Mouse (Mus musculus) forebrain, embryonic 13.5 days (tissue): ENCODE results near the gene Dhrs7c. TPM values are rescaled to one million over a fixed set of nuclear protein-coding genes. Genes with fewer than 3 reads are reported as not detected.
A peak's percentile ranks its signal among the peaks of the same experiment; 100 is the strongest.

ENCODE experiments used
- ATAC-seq: fragments of 200-750 bp; cut with Nextera tagmentation; 2 replicates; pipeline ENCODE4 v1.8.0; 2017
- H3K27ac ChIP-seq: fragments of 300-500 bp; sonication (generic); 2 replicates; pipeline ENCODE4 v1.5.1; 2015; ENCODE audit warnings: inconsistent platforms, mild to moderate bottlenecking, moderate library complexity
- H3K27me3 ChIP-seq: fragments of 300-500 bp; sonication (generic); 2 replicates; pipeline ENCODE4 v1.6.1; 2015; ENCODE audit warnings: mild to moderate bottlenecking, inconsistent platforms
- H3K36me3 ChIP-seq: fragments of 300-500 bp; sonication (generic); 2 replicates; pipeline ENCODE4 v1.6.1; 2015; ENCODE audit warnings: mild to moderate bottlenecking, inconsistent platforms; ENCODE audit not compliant: poor library complexity, severe bottlenecking
- H3K4me1 ChIP-seq: fragments of 300-500 bp; sonication (generic); 2 replicates; pipeline ENCODE4 v1.6.1; 2015; ENCODE audit warnings: inconsistent platforms
- H3K4me2 ChIP-seq: fragments of 300-500 bp; sonication (generic); 2 replicates; pipeline ENCODE4 v1.6.1; 2015; ENCODE audit warnings: inconsistent platforms, mild to moderate bottlenecking, moderate library complexity
- H3K4me3 ChIP-seq: fragments of 300-500 bp; sonication (generic); 2 replicates; pipeline ENCODE4 v1.5.1; 2015; ENCODE audit warnings: mild to moderate bottlenecking, inconsistent platforms
- H3K9ac ChIP-seq: fragments of 300-500 bp; sonication (generic); 2 replicates; pipeline ENCODE4 v1.6.1; 2015; ENCODE audit warnings: mild to moderate bottlenecking, inconsistent platforms
- H3K9me3 ChIP-seq: fragments of 300-500 bp; sonication (generic); replicated peaks from 2 replicates; pipeline ENCODE4 v1.6.1; 2016; ENCODE audit warnings: inconsistent platforms
- WGBS: fragments of 180-500 bp; shearing (Covaris S2); methylation state at CpG from one replicate; pipeline ENCODE4 v1.1.7; 2015; 5-methylcytosine and 5-hydroxymethylcytosine counted together
- polyA plus RNA-seq: library from polyadenylated mRNA; unstranded; fragments of >200 nt; fragmentation: Nextera tagmentation; extraction: Ambion mirVana; gene quantifications from 2 replicates; pipeline ENCODE4 v1.2.1, GENCODE M21; 2015

Gene Dhrs7c
- polyA plus RNA-seq, 1 experiment from 2014 or later = not detected

GRCm38 (mm10) chr11:67808051-67808450 is 10.1 kb downstream of the Dhrs7c start:
- Histone ChIP-seq H3K4me1 (no peaks in the 10 kb centered on the region), H3K36me3 (no peaks in the 10 kb centered on the region), H3K27ac (no peak overlapping the region), H3K27me3 (no peaks in the 10 kb centered on the region), H3K4me2 (no peak overlapping the region), H3K9ac (no peak overlapping the region), H3K9me3 (no peaks in the 10 kb centered on the region), H3K4me3 (no peak overlapping the region)
- no peak for ATAC-seq
- 75% methylated on average over 5 of the region's 5 CpGs for WGBS

DNA sequence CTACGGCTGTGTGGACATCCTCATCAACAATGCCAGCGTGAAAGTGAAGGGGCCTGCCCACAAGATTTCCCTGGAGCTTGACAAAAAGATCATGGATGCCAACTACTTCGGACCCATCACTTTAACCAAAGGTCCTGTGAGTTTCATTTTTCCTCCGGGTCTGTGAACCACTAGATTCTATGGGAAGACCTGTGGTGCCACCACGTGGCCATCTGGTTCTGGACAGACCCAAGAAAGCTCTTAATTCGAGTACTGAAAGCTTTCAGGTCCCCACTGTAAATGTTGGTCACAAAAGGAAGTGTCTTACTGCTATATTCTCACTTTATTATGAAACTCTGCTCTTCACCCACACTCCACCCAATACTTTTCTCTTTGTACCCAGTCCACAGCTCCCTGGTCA is 13.5 kb downstream of the Dhrs7c start:
- Histone ChIP-seq H3K36me3 (no peaks in the 10 kb centered on the region), H3K9me3 (no peaks in the 10 kb centered on the region), H3K4me3 (no peak overlapping the region), H3K9ac (no peak overlapping the region), H3K27me3 (no peaks in the 10 kb centered on the region), H3K4me1 (no peaks in the 10 kb centered on the region), H3K4me2 (no peak overlapping the region), H3K27ac (no peak overlapping the region)
- WGBS = 82% methylated on average over 6 of the region's 6 CpGs
- no peak for ATAC-seq

DNA sequence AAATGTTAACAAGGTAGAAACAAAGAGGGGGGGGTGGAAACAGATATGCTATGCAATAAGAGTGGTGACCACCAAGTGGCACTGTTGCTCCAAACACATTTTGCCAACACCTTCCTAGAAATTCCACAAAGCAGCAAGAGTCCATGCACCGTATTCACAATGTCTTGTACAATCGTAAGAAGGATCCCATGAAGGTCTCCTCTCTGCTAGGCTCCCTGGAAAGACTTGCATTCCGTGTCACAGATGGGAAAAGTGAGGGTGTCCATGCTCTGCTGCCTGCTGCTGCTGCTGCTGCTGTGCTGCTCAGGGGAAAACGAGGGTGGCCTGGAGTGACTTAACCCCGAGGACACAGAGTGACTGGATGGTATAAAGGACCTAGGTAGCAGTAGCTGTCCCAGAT is 21.6 kb downstream of the Dhrs7c start:
- Histone ChIP-seq H3K4me3 (no peak overlapping the region), H3K27me3 (no peaks in the 10 kb centered on the region), H3K4me1 (0 out of 2 replicates have a peak, but pooled peaks cover 3% of the 10 kb centered on the region), H3K4me2 (peak overlapping the region; percentile 26; the same call in 1 of the 2 replicates), H3K36me3 (no peaks in the 10 kb centered on the region), H3K9ac (peak overlapping the region; percentile 17; the same call in 1 of the 2 replicates), H3K9me3 (no peaks in the 10 kb centered on the region), H3K27ac (no peak overlapping the region)
- ATAC-seq = 0 out of 2 replicates have a peak, but pooled peaks have one; percentile 38
- 13% methylated on average over 5 of the region's 5 CpGs for WGBS

GRCm38 (mm10) chr11:67820221-67820620 is 22.2 kb downstream of the Dhrs7c start:
- 0 out of 2 replicates have a peak, but pooled peaks have one; percentile 27 for ATAC-seq
- 32% methylated on average over 4 of the region's 4 CpGs for WGBS
- Histone ChIP-seq H3K4me1 (0 out of 2 replicates have a peak, but pooled peaks cover 3% of the 10 kb centered on the region), H3K4me2 (no peak overlapping the region), H3K27ac (no peak overlapping the region), H3K9me3 (no peaks in the 10 kb centered on the region), H3K4me3 (no peak overlapping the region), H3K27me3 (no peaks in the 10 kb centered on the region), H3K9ac (no peak overlapping the region), H3K36me3 (no peaks in the 10 kb centered on the region)

- WGBS = 86% methylated on average over 6 of the region's 6 CpGs
- no peaks in the 10 kb centered on the region for H3K27me3 ChIP-seq
- no peaks in the 10 kb centered on the region for H3K9me3 ChIP-seq
- no peak overlapping the region for H3K27ac ChIP-seq
- ATAC-seq = peak; percentile 53; the same call in 1 of the 2 replicates
- no peaks in the 10 kb centered on the region for H3K36me3 ChIP-seq
- 0 out of 2 replicates have a peak, but pooled peaks cover 3% of the 10 kb centered on the region for H3K4me1 ChIP-seq
- H3K4me2 ChIP-seq = no peak overlapping the region
- H3K9ac ChIP-seq = no peak overlapping the region
- H3K4me3 ChIP-seq = no peak overlapping the region
These were observed 23.6 kb downstream of the Dhrs7c start for GRCm38 (mm10) chr11:67821560-67821959.

DNA sequence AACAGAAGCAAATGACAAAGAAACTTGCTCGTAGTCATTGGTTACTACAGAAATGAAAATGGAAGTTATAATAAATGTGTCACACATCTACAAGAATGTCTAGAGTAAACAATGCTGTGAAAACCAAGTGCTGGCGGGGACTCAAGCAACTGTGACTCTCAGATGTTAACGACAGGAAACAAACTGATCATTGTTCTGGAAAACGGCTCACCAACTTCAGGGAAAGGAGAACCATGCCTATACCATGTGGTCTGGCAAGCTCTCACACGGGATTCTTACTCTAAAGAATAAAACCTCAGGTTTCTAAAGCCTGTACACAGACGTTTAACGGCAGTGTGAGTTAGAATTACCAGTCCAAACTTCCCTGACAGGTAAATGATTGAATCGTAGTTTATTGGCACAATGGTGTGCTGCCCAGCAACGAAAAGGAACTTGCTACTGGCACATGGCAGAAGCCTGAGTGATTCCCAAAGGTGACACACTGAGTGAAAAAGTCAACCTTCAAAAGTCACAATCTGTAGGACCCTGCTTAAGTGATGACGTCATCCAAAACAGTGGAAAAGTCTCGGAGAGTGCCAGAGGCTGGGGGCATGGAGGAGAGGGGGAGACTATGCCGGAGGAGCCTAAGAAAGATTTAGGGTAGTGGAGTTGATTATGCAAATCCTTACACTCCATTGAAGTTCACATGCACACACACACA is 30.5 kb downstream of the Dhrs7c start:
- Histone ChIP-seq H3K9ac (no peak overlapping the region), H3K4me2 (no peak overlapping the region), H3K27ac (no peak overlapping the region), H3K4me3 (no peak overlapping the region), H3K36me3 (no peaks in the 10 kb centered on the region), H3K4me1 (no peaks in the 10 kb centered on the region), H3K27me3 (no peaks in the 10 kb centered on the region), H3K9me3 (no peaks in the 10 kb centered on the region)
- WGBS = 49% methylated on average over 12 of the region's 12 CpGs
- ATAC-seq = no peak

DNA sequence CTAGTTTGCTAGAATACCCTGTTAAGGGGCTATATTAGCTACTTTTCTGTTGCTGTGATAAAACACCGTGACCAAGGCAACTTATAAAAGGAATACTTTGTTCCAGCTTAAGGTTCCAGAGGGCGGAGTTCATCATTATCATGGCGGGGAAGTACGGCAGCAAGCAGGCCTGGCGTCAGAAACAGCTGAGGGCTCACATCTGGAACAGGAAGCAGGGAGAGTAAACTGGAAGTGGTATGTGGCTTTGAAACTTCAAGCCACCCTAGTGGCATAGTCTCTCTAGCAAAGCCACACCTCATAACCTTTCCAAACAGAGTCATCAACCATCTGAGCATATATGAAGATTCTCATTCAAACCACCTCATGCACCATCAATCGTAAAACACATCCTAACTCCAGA is 31.5 kb downstream of the Dhrs7c start:
- WGBS = 89% methylated on average over 6 of the region's 6 CpGs
- no peak for ATAC-seq

DNA sequence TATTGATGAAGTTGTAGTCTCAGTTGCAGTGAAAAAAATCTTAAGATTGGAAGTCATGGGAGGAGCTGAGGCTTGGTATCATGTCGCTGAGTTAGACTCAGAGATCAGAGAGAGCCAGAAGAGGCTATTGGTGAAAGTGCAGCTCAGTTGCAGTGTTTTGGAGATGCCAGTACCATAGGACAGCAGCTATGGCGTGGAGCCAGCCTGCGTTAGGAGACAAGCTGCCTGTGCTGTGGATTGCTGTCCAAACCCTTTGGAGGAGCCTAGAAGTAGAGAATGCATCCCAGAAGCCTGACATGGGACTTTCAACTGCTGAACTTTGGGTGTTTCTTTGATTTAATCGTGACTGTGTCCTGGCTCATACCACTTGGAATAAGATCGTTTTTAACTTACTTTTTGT is 33.8 kb downstream of the Dhrs7c start:
- Histone ChIP-seq H3K27ac (no peak overlapping the region), H3K27me3 (no peaks in the 10 kb centered on the region), H3K4me2 (no peak overlapping the region), H3K9me3 (no peaks in the 10 kb centered on the region), H3K4me1 (no peaks in the 10 kb centered on the region), H3K4me3 (no peak overlapping the region), H3K36me3 (no peaks in the 10 kb centered on the region), H3K9ac (no peak overlapping the region)
- no peak for ATAC-seq
- 77% methylated on average over 5 of the region's 5 CpGs for WGBS

More for the DNA sequence above, 31.5 kb downstream of the Dhrs7c start:
- Histone ChIP-seq H3K9ac (no peak overlapping the region), H3K27ac (no peak overlapping the region), H3K4me1 (no peaks in the 10 kb centered on the region), H3K4me3 (no peak overlapping the region), H3K9me3 (no peaks in the 10 kb centered on the region), H3K27me3 (no peaks in the 10 kb centered on the region), H3K4me2 (no peak overlapping the region), H3K36me3 (no peaks in the 10 kb centered on the region)

DNA sequence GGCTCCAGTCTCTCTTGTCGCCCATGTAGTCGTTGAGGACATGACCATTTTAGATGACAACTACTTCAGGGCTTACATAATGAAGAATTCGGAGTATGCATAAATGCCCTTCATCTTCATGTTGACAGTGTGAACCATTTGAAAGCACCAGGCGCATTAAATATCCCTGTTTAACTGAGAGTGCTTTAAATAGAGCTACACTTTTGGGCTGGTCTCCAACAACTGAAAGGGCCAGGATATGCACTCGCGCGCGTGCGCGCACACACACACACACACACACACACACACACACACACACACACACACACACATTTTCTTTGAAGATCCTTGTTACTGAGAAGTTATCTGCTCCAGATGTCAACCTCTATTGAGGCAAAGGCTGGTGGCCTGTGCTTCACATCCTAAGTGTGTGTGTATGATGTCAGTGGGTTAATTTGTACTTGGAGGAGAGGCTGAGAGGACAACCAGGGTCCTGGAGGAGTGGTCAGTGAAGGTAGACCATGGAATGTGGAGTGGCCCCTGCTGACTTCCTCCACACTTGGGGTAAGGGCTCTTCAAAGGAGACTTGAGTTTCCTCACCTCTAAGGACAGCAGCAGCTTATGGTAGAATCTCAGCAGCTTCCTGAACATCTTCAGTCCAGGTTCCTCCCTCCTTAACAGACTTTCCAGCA is 37.6 kb downstream of the Dhrs7c start:
- no peaks in the 10 kb centered on the region for H3K9me3 ChIP-seq
- WGBS = 95% methylated on average over 10 of the region's 10 CpGs
- ATAC-seq = no peak

GRCm38 (mm10) chr11:67839810-67840209 is 41.8 kb downstream of the Dhrs7c start:
- no peak overlapping the region for H3K27ac ChIP-seq
- 86% methylated on average over 1 of the region's 1 CpGs for WGBS
- H3K27me3 ChIP-seq = no peaks in the 10 kb centered on the region

More for the DNA sequence above, 37.6 kb downstream of the Dhrs7c start:
- no peak overlapping the region for H3K4me2 ChIP-seq
- H3K9ac ChIP-seq = no peak overlapping the region
- H3K4me3 ChIP-seq = no peak overlapping the region
- no peak overlapping the region for H3K27ac ChIP-seq
- H3K36me3 ChIP-seq = no peaks in the 10 kb centered on the region
- no peaks in the 10 kb centered on the region for H3K27me3 ChIP-seq
- H3K4me1 ChIP-seq = no peaks in the 10 kb centered on the region

DNA sequence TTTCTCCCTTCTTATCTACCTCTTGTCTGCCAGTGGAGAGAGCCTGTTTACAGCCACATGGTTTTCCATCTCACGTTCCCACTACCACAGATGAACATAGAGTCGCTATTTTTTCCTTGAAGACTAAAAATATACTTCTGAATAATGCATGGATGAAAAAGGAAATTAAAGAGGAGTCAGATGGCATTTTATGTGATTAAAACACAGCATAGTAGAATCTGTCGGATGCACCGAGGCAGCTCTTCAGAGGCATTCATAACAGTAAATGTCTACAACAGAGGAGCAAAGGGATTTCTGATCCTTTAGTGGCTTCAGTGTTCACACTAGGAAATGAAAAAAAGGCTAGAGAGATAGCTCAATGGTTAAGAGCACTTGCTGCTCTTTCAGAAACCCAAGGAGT is 47.2 kb downstream of the Dhrs7c start:
- WGBS = 75% methylated on average over 4 of the region's 4 CpGs
- no peak for ATAC-seq
- Histone ChIP-seq H3K36me3 (no peaks in the 10 kb centered on the region), H3K9me3 (no peaks in the 10 kb centered on the region), H3K4me3 (no peak overlapping the region), H3K4me1 (no peaks in the 10 kb centered on the region), H3K27me3 (no peaks in the 10 kb centered on the region), H3K27ac (no peak overlapping the region), H3K9ac (no peak overlapping the region), H3K4me2 (no peak overlapping the region)

More at GRCm38 (mm10) chr11:67839810-67840209, 41.8 kb downstream of the Dhrs7c start:
- H3K4me2 ChIP-seq = no peak overlapping the region
- H3K9ac ChIP-seq = no peak overlapping the region
- H3K36me3 ChIP-seq = no peaks in the 10 kb centered on the region
- H3K4me1 ChIP-seq = no peaks in the 10 kb centered on the region
- H3K4me3 ChIP-seq = no peak overlapping the region
- no peak for ATAC-seq
- H3K9me3 ChIP-seq = no peaks in the 10 kb centered on the region

DNA sequence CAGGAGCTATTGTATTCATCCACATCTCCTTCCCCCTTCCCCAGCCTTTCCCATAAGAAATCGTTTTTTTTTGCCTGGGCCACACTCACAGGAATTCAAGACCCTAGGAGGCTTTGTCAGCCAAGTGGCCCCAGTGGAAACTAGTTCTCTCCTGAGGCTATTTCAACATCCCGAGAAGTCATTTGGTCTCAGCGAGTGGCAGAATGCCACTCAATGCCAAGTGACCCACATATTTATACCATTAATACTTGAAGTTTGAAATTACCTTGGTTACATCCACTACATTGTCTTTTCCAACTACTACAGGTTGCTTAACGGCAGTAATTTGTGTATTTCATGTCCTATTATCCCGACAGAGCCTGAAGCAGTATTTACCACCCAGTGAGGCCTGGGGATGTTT is 53.8 kb downstream of the Dhrs7c start:
- H3K27ac ChIP-seq = no peak overlapping the region
- H3K4me3 ChIP-seq = no peak overlapping the region
- H3K9me3 ChIP-seq = no peaks in the 10 kb centered on the region
- WGBS = 74% methylated on average over 5 of the region's 5 CpGs
- H3K36me3 ChIP-seq = no peaks in the 10 kb centered on the region
- no peaks in the 10 kb centered on the region for H3K4me1 ChIP-seq
- no peak for ATAC-seq
- no peak overlapping the region for H3K9ac ChIP-seq
- H3K4me2 ChIP-seq = no peak overlapping the region
- no peaks in the 10 kb centered on the region for H3K27me3 ChIP-seq
